Mouse (Mus musculus) liver, embryonic 16.5 days (tissue): ENCODE measurements at regions not wholly inside any gene's neighbourhood (a gene's known extent, or its start where the extent isn't known, plus 50 kb on each side); places are given as distances from the start of the nearest gene placed in this dataset.

Experiments used
- ATAC-seq: fragments of 200-750 bp; cut with Nextera tagmentation; 2 replicates; pipeline ENCODE4 v1.8.0; 2017; ENCODE audit warnings: low read depth, mild to moderate bottlenecking, moderate number of reproducible peaks, moderate library complexity
- H3K27ac ChIP-seq: fragments of 300-500 bp; sonication (generic); 2 replicates; pipeline ENCODE4 v1.5.1; 2014; ENCODE audit warnings: mild to moderate bottlenecking, low read length
- H3K27me3 ChIP-seq: fragments of 300-500 bp; sonication (generic); 2 replicates; pipeline ENCODE4 v1.6.1; 2014; ENCODE audit warnings: low read depth, low read length, mixed read lengths; ENCODE audit not compliant: control insufficient read depth, insufficient read depth
- H3K36me3 ChIP-seq: fragments of 300-500 bp; sonication (generic); 2 replicates; pipeline ENCODE4 v1.6.1; 2014; ENCODE audit warnings: mild to moderate bottlenecking; ENCODE audit not compliant: control insufficient read depth, insufficient read depth
- H3K4me1 ChIP-seq: fragments of 300-500 bp; sonication (generic); 2 replicates; pipeline ENCODE4 v1.6.1; 2014; ENCODE audit warnings: low read depth, low read length, mixed read lengths; ENCODE audit not compliant: control insufficient read depth
- H3K4me2 ChIP-seq: fragments of 300-500 bp; sonication (generic); 2 replicates; pipeline ENCODE4 v1.6.1; 2014; ENCODE audit warnings: low read depth, low read length, mixed read lengths
- H3K4me3 ChIP-seq: fragments of 300-500 bp; sonication (generic); 2 replicates; pipeline ENCODE4 v1.5.1; 2014; ENCODE audit warnings: low read depth, mild to moderate bottlenecking, low read length
- H3K9ac ChIP-seq: fragments of 300-500 bp; sonication (generic); 2 replicates; pipeline ENCODE4 v1.6.1; 2014; ENCODE audit warnings: low read depth, low read length
- H3K9me3 ChIP-seq: fragments of 300-500 bp; sonication (generic); replicated peaks from 2 replicates; pipeline ENCODE4 v1.6.1; 2016; ENCODE audit warnings: low read length; ENCODE audit not compliant: control insufficient read depth
- WGBS: fragments of 180-500 bp; shearing (Covaris S2); extraction: QIAGEN DNeasy Blood & Tissue Kit; methylation state at CpG from one replicate; pipeline ENCODE4 v1.1.7; 2014; ENCODE audit not compliant: insufficient replicate concordance; 5-methylcytosine and 5-hydroxymethylcytosine counted together

DNA sequence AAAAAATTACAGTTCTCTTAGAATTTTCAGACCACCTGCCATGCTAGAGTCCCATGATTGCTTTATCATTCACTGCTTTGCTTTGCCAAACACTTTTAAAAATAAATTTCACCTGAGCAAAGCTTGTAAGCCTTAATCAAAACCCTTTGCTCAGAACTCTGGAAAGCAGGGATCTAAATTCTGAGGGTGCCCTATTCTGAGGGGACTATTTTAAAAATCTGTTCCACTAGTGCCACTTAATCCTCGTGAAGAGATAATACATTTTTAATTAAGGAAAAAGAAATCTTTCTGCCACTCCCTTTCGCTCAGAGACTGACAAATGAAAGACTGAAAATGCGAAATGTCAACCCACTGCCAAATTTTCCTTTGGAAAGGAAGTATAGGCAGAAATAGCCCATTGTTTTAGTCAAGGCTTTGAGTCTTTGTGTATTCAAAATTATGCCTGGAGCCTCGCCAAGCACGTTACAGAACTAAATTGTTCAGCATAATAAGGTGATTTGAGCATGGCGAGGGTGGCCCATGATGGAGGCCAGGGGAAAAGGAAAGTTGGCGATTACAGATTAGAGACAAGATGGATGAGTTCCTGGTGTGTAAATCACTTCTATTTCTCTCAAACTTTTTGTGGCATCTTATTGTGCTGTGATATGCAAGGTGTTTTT, 197.4 kb upstream of the Slc16a7 start:
- Histone ChIP-seq H3K36me3 (no peaks in the 10 kb centered on the region), H3K4me1 (no peaks in the 10 kb centered on the region), H3K4me3 (no peak overlapping the region), H3K27me3 (no peaks in the 10 kb centered on the region), H3K9me3 (no peaks in the 10 kb centered on the region), H3K4me2 (no peak overlapping the region), H3K9ac (no peak overlapping the region), H3K27ac (no peak overlapping the region)
- ATAC-seq, result no peak
- WGBS, result 50% methylated on average over 7 of the region's 7 CpGs

DNA sequence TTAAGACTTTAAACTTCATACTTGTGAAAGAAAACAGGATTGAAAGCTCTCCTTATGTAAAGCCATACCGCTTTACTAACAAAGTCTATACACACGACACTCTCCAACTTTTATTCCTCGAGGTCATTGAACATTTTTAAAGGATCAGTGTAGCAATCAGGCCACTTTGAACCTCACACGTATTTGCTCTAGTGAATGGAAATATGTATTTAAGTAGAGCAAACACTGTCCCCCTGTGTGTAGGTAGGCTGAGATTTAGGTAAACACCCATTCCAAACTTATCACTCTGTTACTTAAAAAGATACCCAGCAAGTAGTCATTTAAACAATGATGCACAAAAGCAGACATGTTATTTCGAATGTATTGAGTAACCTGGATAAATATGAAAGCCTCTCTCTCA, 203.7 kb upstream of the Slc16a7 start:
- no peak for ATAC-seq

GRCm38 (mm10) chr10:125607787-125608617, 218.7 kb upstream of the Slc16a7 start:
- H3K9ac ChIP-seq, result no peak overlapping the region
- no peak overlapping the region for H3K4me2 ChIP-seq
- 54% methylated on average over 10 of the region's 10 CpGs for WGBS
- no peaks in the 10 kb centered on the region for H3K4me1 ChIP-seq
- no peak overlapping the region for H3K27ac ChIP-seq
- no peak overlapping the region for H3K4me3 ChIP-seq
- H3K9me3 ChIP-seq, result no peaks in the 10 kb centered on the region
- H3K27me3 ChIP-seq, result no peaks in the 10 kb centered on the region
- H3K36me3 ChIP-seq, result no peaks in the 10 kb centered on the region
- ATAC-seq, result no peak

More for the DNA sequence above, 203.7 kb upstream of the Slc16a7 start:
- Histone ChIP-seq H3K9me3 (no peaks in the 10 kb centered on the region), H3K9ac (no peak overlapping the region), H3K4me3 (no peak overlapping the region), H3K36me3 (no peaks in the 10 kb centered on the region), H3K27ac (no peak overlapping the region), H3K4me2 (no peak overlapping the region), H3K4me1 (no peaks in the 10 kb centered on the region), H3K27me3 (no peaks in the 10 kb centered on the region)
- 62% methylated on average over 5 of the region's 5 CpGs for WGBS

GRCm38 (mm10) chr10:125610353-125610752, 221.1 kb upstream of the Slc16a7 start:
- ATAC-seq, result no peak
- no peak overlapping the region for H3K27ac ChIP-seq
- H3K9me3 ChIP-seq, result no peaks in the 10 kb centered on the region
- no peaks in the 10 kb centered on the region for H3K4me1 ChIP-seq
- WGBS, result 60% methylated on average over 5 of the region's 5 CpGs
- H3K4me3 ChIP-seq, result no peak overlapping the region
- no peak overlapping the region for H3K4me2 ChIP-seq
- no peaks in the 10 kb centered on the region for H3K36me3 ChIP-seq
- no peak overlapping the region for H3K9ac ChIP-seq
- H3K27me3 ChIP-seq, result no peaks in the 10 kb centered on the region

GRCm38 (mm10) chr10:125612773-125613172, 223.5 kb upstream of the Slc16a7 start:
- ATAC-seq, result no peak
- Histone ChIP-seq H3K4me1 (no peaks in the 10 kb centered on the region), H3K9ac (no peak overlapping the region), H3K27ac (no peak overlapping the region), H3K4me3 (no peak overlapping the region), H3K4me2 (no peak overlapping the region), H3K9me3 (no peaks in the 10 kb centered on the region), H3K27me3 (no peaks in the 10 kb centered on the region), H3K36me3 (no peaks in the 10 kb centered on the region)
- 81% methylated on average over 6 of the region's 6 CpGs for WGBS

DNA sequence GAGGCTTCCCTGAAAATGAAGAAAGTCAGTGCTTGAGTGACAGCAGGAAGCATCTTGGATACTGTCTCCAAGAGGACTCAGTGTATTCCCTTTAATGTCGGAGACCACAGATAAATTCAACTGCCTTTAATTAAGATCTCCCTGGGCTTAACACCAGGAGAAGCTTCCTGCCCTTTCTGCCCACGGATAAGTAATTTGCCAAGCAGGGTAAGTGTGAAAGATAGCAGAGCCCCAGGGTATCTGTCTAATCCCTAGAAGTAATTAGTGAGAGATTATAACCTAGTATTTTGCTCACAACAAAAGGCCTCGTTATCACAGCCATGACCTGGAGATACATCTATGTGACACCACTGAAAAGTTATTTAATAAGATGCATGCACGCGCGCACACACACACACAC, 232.1 kb upstream of the Slc16a7 start:
- WGBS, result 57% methylated on average over 6 of the region's 6 CpGs
- no peaks in the 10 kb centered on the region for H3K36me3 ChIP-seq

GRCm38 (mm10) chr10:125623836-125624235, 234.6 kb upstream of the Slc16a7 start:
- no peak overlapping the region for H3K9ac ChIP-seq
- no peaks in the 10 kb centered on the region for H3K9me3 ChIP-seq
- 33% methylated on average over 7 of the region's 7 CpGs for WGBS
- H3K4me3 ChIP-seq, result no peak overlapping the region
- ATAC-seq, result no peak
- H3K4me2 ChIP-seq, result no peak overlapping the region
- H3K36me3 ChIP-seq, result no peaks in the 10 kb centered on the region
- H3K4me1 ChIP-seq, result no peaks in the 10 kb centered on the region
- H3K27me3 ChIP-seq, result no peaks in the 10 kb centered on the region
- H3K27ac ChIP-seq, result no peak overlapping the region

More for the DNA sequence above, 232.1 kb upstream of the Slc16a7 start:
- no peak overlapping the region for H3K4me2 ChIP-seq
- ATAC-seq, result no peak
- no peak overlapping the region for H3K4me3 ChIP-seq
- H3K27ac ChIP-seq, result no peak overlapping the region
- H3K9ac ChIP-seq, result no peak overlapping the region
- H3K4me1 ChIP-seq, result no peaks in the 10 kb centered on the region
- H3K9me3 ChIP-seq, result no peaks in the 10 kb centered on the region
- H3K27me3 ChIP-seq, result no peaks in the 10 kb centered on the region

GRCm38 (mm10) chr10:125667906-125668305, 278.6 kb upstream of the Slc16a7 start:
- 58% methylated on average over 4 of the region's 4 CpGs for WGBS

DNA sequence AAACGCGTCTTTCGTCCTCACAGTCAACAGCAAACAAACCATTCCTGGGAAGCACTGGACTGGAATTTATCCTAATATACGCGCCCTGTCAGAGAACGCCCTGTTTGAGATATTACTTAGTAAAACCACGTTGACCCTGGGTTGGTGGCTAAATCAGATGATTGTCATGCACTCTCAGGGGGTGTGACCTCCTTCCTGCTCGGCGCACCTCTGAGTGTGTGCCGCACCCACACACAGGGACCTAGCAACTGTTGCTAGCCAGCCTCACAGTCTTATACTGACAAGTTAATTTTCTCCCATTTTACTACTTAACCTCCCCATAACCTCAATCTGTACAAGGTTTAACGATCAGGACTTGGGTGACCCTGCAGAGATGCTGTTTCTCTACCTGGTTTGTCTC, 284.4 kb upstream of the Slc16a7 start:
- no peak overlapping the region for H3K27ac ChIP-seq
- H3K9ac ChIP-seq, result no peak overlapping the region
- no peak overlapping the region for H3K4me2 ChIP-seq
- ATAC-seq, result no peak
- no peaks in the 10 kb centered on the region for H3K9me3 ChIP-seq
- no peaks in the 10 kb centered on the region for H3K27me3 ChIP-seq
- no peaks in the 10 kb centered on the region for H3K36me3 ChIP-seq
- H3K4me1 ChIP-seq, result no peaks in the 10 kb centered on the region
- 66% methylated on average over 11 of the region's 11 CpGs for WGBS
- H3K4me3 ChIP-seq, result no peak overlapping the region

More at GRCm38 (mm10) chr10:125667906-125668305, 278.6 kb upstream of the Slc16a7 start:
- no peak overlapping the region for H3K4me3 ChIP-seq
- H3K27ac ChIP-seq, result no peak overlapping the region
- no peak for ATAC-seq
- no peaks in the 10 kb centered on the region for H3K9me3 ChIP-seq
- H3K4me1 ChIP-seq, result no peaks in the 10 kb centered on the region
- H3K36me3 ChIP-seq, result no peaks in the 10 kb centered on the region
- H3K9ac ChIP-seq, result no peak overlapping the region
- H3K27me3 ChIP-seq, result no peaks in the 10 kb centered on the region
- no peak overlapping the region for H3K4me2 ChIP-seq
